12 mouse cellular contexts compared by ENCODE assay signal in the genomic region with DNA sequence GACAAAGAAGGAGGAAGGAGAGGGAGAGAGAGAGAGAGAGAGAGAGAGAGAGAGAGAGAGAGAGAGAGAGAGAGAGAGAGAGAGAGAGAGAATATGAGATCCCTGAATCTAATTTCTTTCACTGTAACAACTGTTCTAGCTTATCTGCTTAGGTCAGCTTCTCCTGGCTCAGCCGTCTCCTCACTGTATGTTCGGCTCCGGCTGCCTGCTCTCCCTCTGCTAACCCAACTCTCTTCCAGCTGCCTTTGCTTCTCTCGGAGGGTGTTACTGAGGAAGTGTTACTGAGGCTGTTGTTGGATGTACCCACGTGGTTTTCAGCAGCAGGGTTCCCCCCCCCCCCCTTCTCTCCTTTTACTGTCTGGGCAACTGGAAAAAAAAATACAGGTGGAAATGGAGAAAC. TPM values are rescaled to one million over a fixed set of nuclear protein-coding genes. Genes with fewer than 3 reads are reported as not detected.
DNase-seq lines count a peak whose midpoint lies in the region; ATAC-seq lines count a peak whose summit lies in the region.
"Had no signal": no experiment of that assay in that cellular context is flagged by ENCODE, and none has a peak within 500 bp of the region (broad histone marks: within the 10 kb centered on the region; RNA-seq: fewer than 3 reads in every experiment).

No protein-coding gene starts in this region.

- ATAC-seq in frontal cortex, adult (ENCODE audit: low TSS enrichment): peak; percentile 70; the same call in 1 of the 2 replicates
- ATAC-seq in neural tube, embryonic 12.5 days (ENCODE audit: low FRiP score, low read depth): no peak
- ATAC-seq in limb, embryonic 11.5 days (ENCODE audit: insufficient number of reproducible peaks, low FRiP score, low TSS enrichment, low read depth): no peak
- ATAC-seq in neural tube, embryonic 13.5 days (ENCODE audit: low read depth): no peak

- H3K4me1 ChIP-seq in neural tube, embryonic 12.5 days: peaks cover 3% of the 10 kb centered on the region; the same call in 1 of the 2 replicates
- peaks cover 2% of the 10 kb centered on the region; the same call in 1 of the 2 replicates for H3K4me1 ChIP-seq in limb, embryonic 11.5 days (ENCODE audit: control insufficient read depth, insufficient read depth, low read length)
- peaks cover 9% of the 10 kb centered on the region for H3K4me1 ChIP-seq in neural tube, embryonic 13.5 days (replicated peaks)

- peaks cover 8% of the 10 kb centered on the region for H3K27me3 ChIP-seq in neural tube, embryonic 12.5 days (replicated peaks)
- no peaks in the 10 kb centered on the region for H3K27me3 ChIP-seq in limb, embryonic 11.5 days (ENCODE audit: control insufficient read depth, insufficient read depth, low read length)
- H3K27me3 ChIP-seq in neural tube, embryonic 13.5 days: peaks cover 9% of the 10 kb centered on the region

- H3K9ac ChIP-seq in neural tube, embryonic 12.5 days: no peak overlapping the region
- H3K9ac ChIP-seq in limb, embryonic 11.5 days (ENCODE audit: low read length): no peak overlapping the region
- no peak overlapping the region for H3K9ac ChIP-seq in neural tube, embryonic 13.5 days
- H3K9ac ChIP-seq: hindbrain, embryonic 14.5 days had no signal

- no peak for DNase-seq in frontal cortex, postnatal 36 days (ENCODE audit: low spot score in 2 of 2)
- no peak for DNase-seq in neural tube, embryonic 10.5 days (ENCODE audit: extremely low spot score, low spot score)
- no peak for DNase-seq in limb, embryonic 11.5 days (ENCODE audit: low spot score)
- DNase-seq in layer of hippocampus, postnatal 14 days (ENCODE audit: low spot score in 2 of 2): no peak
- no peak for DNase-seq in adipocyte (ENCODE audit: low spot score)
- DNase-seq: B cell, adult 2 months; gastrocnemius, postnatal 14 days had no signal

- H3K27ac ChIP-seq in neural tube, embryonic 12.5 days: no peak overlapping the region
- H3K27ac ChIP-seq in limb, embryonic 11.5 days (replicated peaks; ENCODE audit: low read depth, low read length): no peak overlapping the region
- H3K27ac ChIP-seq in neural tube, embryonic 13.5 days (replicated peaks): no peak overlapping the region
- H3K27ac ChIP-seq: hindbrain, embryonic 14.5 days had no signal

- 0 out of 2 replicates have a peak overlapping the region, but pooled peaks have one; percentile 7 for H3K4me2 ChIP-seq in neural tube, embryonic 12.5 days (replicated peaks)
- H3K4me2 ChIP-seq in limb, embryonic 11.5 days (ENCODE audit: low read depth, severe bottlenecking): peak overlapping the region; percentile 3; the same call in 1 of the 2 replicates
- 0 out of 2 replicates have a peak overlapping the region, but pooled peaks have one; percentile 18 for H3K4me2 ChIP-seq in neural tube, embryonic 13.5 days
- H3K4me2 ChIP-seq: hindbrain, embryonic 14.5 days had no signal

- H3K9me3 ChIP-seq in neural tube, embryonic 12.5 days: no peaks in the 10 kb centered on the region
- H3K9me3 ChIP-seq in limb, embryonic 11.5 days (ENCODE audit: control insufficient read depth, low read length): no peaks in the 10 kb centered on the region
- no peaks in the 10 kb centered on the region for H3K9me3 ChIP-seq in neural tube, embryonic 13.5 days

- no peaks in the 10 kb centered on the region for H3K36me3 ChIP-seq in neural tube, embryonic 12.5 days
- H3K36me3 ChIP-seq in limb, embryonic 11.5 days (ENCODE audit: control insufficient read depth, insufficient read depth, low read length): no peaks in the 10 kb centered on the region
- no peaks in the 10 kb centered on the region for H3K36me3 ChIP-seq in neural tube, embryonic 13.5 days

- no peak overlapping the region for H3K4me3 ChIP-seq in neural tube, embryonic 12.5 days
- no peak overlapping the region for H3K4me3 ChIP-seq in limb, embryonic 11.5 days (ENCODE audit: low read depth, low read length)
- no peak overlapping the region for H3K4me3 ChIP-seq in neural tube, embryonic 13.5 days

- 22% methylated on average over 5 of the region's 5 CpGs for WGBS in neural tube, embryonic 12.5 days
- 16% methylated on average over 5 of the region's 5 CpGs for WGBS in limb, embryonic 11.5 days
- 12% methylated on average over 5 of the region's 5 CpGs for WGBS in neural tube, embryonic 13.5 days

RNA-seq across cellular contexts. Expression of a gene that starts 6.1 kb away (rescaled TPM):
- polyA plus RNA-seq in neural tube, embryonic 12.5 days (2016; fragmentation: Nextera tagmentation; extraction: Ambion mirVana): 0.33 and 0.87 TPM in 2 replicates
- polyA plus RNA-seq in limb, embryonic 11.5 days (2014; fragmentation: Nextera tagmentation; extraction: Ambion mirVana): 1.4 and 1.7 TPM in 2 replicates
- 0.22 and 0.74 TPM in 2 replicates for polyA plus RNA-seq in neural tube, embryonic 13.5 days (2015; fragmentation: Nextera tagmentation; extraction: Ambion mirVana)
- under 1 TPM; 0.60 to 0.91 TPM for total RNA-seq in layer of hippocampus, postnatal 14 days (2021)

RNA-seq across cellular contexts. Expression of a gene that starts 34.6 kb away (rescaled TPM):
- 20.6 and 21.2 TPM in 2 replicates for polyA plus RNA-seq in neural tube, embryonic 12.5 days (2016; fragmentation: Nextera tagmentation; extraction: Ambion mirVana)
- polyA plus RNA-seq in limb, embryonic 11.5 days (2014; fragmentation: Nextera tagmentation; extraction: Ambion mirVana): 23.3 and 24.5 TPM in 2 replicates
- 24.8 and 25.7 TPM in 2 replicates for polyA plus RNA-seq in neural tube, embryonic 13.5 days (2015; fragmentation: Nextera tagmentation; extraction: Ambion mirVana)
- 10 to 100 TPM; 21.7 to 24.4 TPM for total RNA-seq in layer of hippocampus, postnatal 14 days (2021)

RNA-seq across cellular contexts. Expression of a gene that starts 35.0 kb away (rescaled TPM):
- 369 and 375 TPM in 2 replicates for polyA plus RNA-seq in neural tube, embryonic 12.5 days (2016; fragmentation: Nextera tagmentation; extraction: Ambion mirVana)
- polyA plus RNA-seq in limb, embryonic 11.5 days (2014; fragmentation: Nextera tagmentation; extraction: Ambion mirVana): 423 and 456 TPM in 2 replicates
- polyA plus RNA-seq in neural tube, embryonic 13.5 days (2015; fragmentation: Nextera tagmentation; extraction: Ambion mirVana): 245 and 271 TPM in 2 replicates
- 100 to 1,000 TPM; 202 to 215 TPM for total RNA-seq in layer of hippocampus, postnatal 14 days (2021)

RNA-seq across cellular contexts. Expression of a gene that starts 37.8 kb away (rescaled TPM):
- polyA plus RNA-seq in neural tube, embryonic 12.5 days (2016; fragmentation: Nextera tagmentation; extraction: Ambion mirVana): not detected in 2 replicates
- polyA plus RNA-seq in limb, embryonic 11.5 days (2014; fragmentation: Nextera tagmentation; extraction: Ambion mirVana): not detected in 2 replicates
- polyA plus RNA-seq in neural tube, embryonic 13.5 days (2015; fragmentation: Nextera tagmentation; extraction: Ambion mirVana): not detected in 2 replicates
- not detected for total RNA-seq in layer of hippocampus, postnatal 14 days (2021)
- total RNA-seq: gastrocnemius, postnatal 14 days had no signal
- polyA plus RNA-seq: hindbrain, embryonic 14.5 days; lung, embryonic 16.5 days had no signal

RNA-seq across cellular contexts. Expression of a gene that starts 48.5 kb away (rescaled TPM):
- polyA plus RNA-seq in neural tube, embryonic 12.5 days (2016; fragmentation: Nextera tagmentation; extraction: Ambion mirVana): 33.8 and 39.2 TPM in 2 replicates
- 29.7 and 33.4 TPM in 2 replicates for polyA plus RNA-seq in limb, embryonic 11.5 days (2014; fragmentation: Nextera tagmentation; extraction: Ambion mirVana)
- 34.2 and 37.6 TPM in 2 replicates for polyA plus RNA-seq in neural tube, embryonic 13.5 days (2015; fragmentation: Nextera tagmentation; extraction: Ambion mirVana)
- total RNA-seq in layer of hippocampus, postnatal 14 days (2021): 10 to 100 TPM; 25.1 to 26.6 TPM
